9 mouse cellular contexts compared by ENCODE assay signal in genomic region chr11:99189154-99189582, GRCm38 (mm10). TPM values are rescaled to one million over a fixed set of nuclear protein-coding genes. Genes with fewer than 3 reads are reported as not detected.
A peak's percentile ranks its signal among the peaks of the same experiment; 100 is the strongest.
DNase-seq lines count a peak whose midpoint lies in the region; ATAC-seq and TF ChIP-seq lines count a peak whose summit lies in the region.
"Had no signal": no experiment of that assay in that cellular context is flagged by ENCODE, and none has a peak within 500 bp of the region (broad histone marks: within the 10 kb centered on the region; RNA-seq: fewer than 3 reads in every experiment).

No protein-coding gene starts in this region.

- no peaks in the 10 kb centered on the region for H3K9me3 ChIP-seq in liver, embryonic 12.5 days (replicated peaks)

- 0 out of 2 replicates have a peak, but pooled peaks cover 5% of the 10 kb centered on the region for H3K4me1 ChIP-seq in liver, embryonic 12.5 days
- H3K4me1 ChIP-seq in lung, adult 2 months (ENCODE audit: control insufficient read depth, insufficient read depth, low read length), result no peaks in the 10 kb centered on the region

- no peak for TF ChIP-seq POLR2A in lung, adult 2 months (IDR thresholded peaks at IDR 0.05; ENCODE audit: borderline replicate concordance, extremely low read depth, low read depth, low read length)

- no peaks in the 10 kb centered on the region for H3K36me3 ChIP-seq in liver, embryonic 12.5 days

- H3K9ac ChIP-seq in liver, embryonic 12.5 days, result no peak overlapping the region

- ATAC-seq in liver, embryonic 12.5 days, result no peak

- H3K27ac ChIP-seq in liver, embryonic 12.5 days, result no peak overlapping the region

- no peak overlapping the region for H3K4me2 ChIP-seq in liver, embryonic 12.5 days

- intact Hi-C loops in heart, postnatal 14 days (cut with DNase I), result loop anchor here (1.0 kb wide), 2 partner anchors 104 to 118 kb away; no protein-coding TSS in a partner anchor

- WGBS in liver, embryonic 12.5 days (ENCODE audit: insufficient replicate concordance), result 13% methylated on average over 14 of the region's 14 CpGs
- 19% methylated on average over 14 of the region's 14 CpGs for whole genome bisulfite sequencing in lung, adult 2 months

- H3K4me3 ChIP-seq in liver, embryonic 12.5 days, result no peak overlapping the region
- H3K4me3 ChIP-seq in lung, adult 2 months (replicated peaks; ENCODE audit: extremely low read depth, low read depth, low read length), result no peak overlapping the region

- peaks cover 22% of the 10 kb centered on the region; the same call in 1 of the 2 replicates for H3K27me3 ChIP-seq in liver, embryonic 12.5 days (replicated peaks)

- DNase-seq in liver (peak; percentile 54), R1 (ENCODE audit: low read depth, low spot score) (peak; percentile 79), adipocyte (ENCODE audit: low spot score) (no peak)
- DNase-seq in cerebellum, adult 9-11 months, result peak; percentile 49
- peak; percentile 50 to 74 for DNase-seq in heart, postnatal 14 days
- peak; percentile 44 for DNase-seq in lung, adult 2 months
- DNase-seq in right cerebral cortex, postnatal 25 days, result peak; percentile 45

- TF ChIP-seq CTCF in lung, adult 2 months (IDR thresholded peaks at IDR 0.05; ENCODE audit: insufficient read depth, low read length), result peak; percentile 67

RNA-seq across cellular contexts. Expression of gene Ccr7, which starts 34.3 kb away (rescaled TPM):
- 0.39 and 0.44 TPM in 2 replicates for polyA plus RNA-seq in liver, embryonic 12.5 days (2016; fragmentation: Nextera tagmentation; extraction: Ambion mirVana)
- total RNA-seq in heart, postnatal 14 days (2021), result under 1 TPM; 0.45 to 0.80 TPM
- 15.5 and 19.7 TPM in 2 replicates for polyA plus RNA-seq in lung, adult 2 months (2012; rRNA removed)
- total RNA-seq: gastrocnemius, postnatal 36 days had no signal

RNA-seq across cellular contexts. Expression of gene Smarce1, which starts 41.6 kb away (rescaled TPM):
- 114 and 115 TPM in 2 replicates for polyA plus RNA-seq in liver, embryonic 12.5 days (2016; fragmentation: Nextera tagmentation; extraction: Ambion mirVana)
- 10 to 100 TPM; 49.2 to 55.7 TPM for total RNA-seq in heart, postnatal 14 days (2021)
- polyA plus RNA-seq in lung, adult 2 months (2012; rRNA removed), result 19.3 and 20.8 TPM in 2 replicates

RNA-seq across cellular contexts. Expression of gene Krt222, which starts 54.7 kb away (rescaled TPM):
- polyA plus RNA-seq in liver, embryonic 12.5 days (2016; fragmentation: Nextera tagmentation; extraction: Ambion mirVana), result 0.04 and 0.08 TPM in 2 replicates
- 10 to 100 TPM; 22.2 to 26.2 TPM for total RNA-seq in heart, postnatal 14 days (2021)
- polyA plus RNA-seq in lung, adult 2 months (2012; rRNA removed), result 0.11 and 0.12 TPM in 2 replicates

Comparison
In these comparisons a context has a peak if more than half of its experiments do, and no peak if none do; other contexts are left out.
1. RNA of gene Ccr7, which starts 34.3 kb away (polyA plus RNA-seq): 15.5 to 19.7 TPM in lung, adult 2 months; 0.39 to 0.44 TPM in liver, embryonic 12.5 days; every median in the first group is over 10 times any median in the second.